Mouse (Mus musculus) embryonic facial prominence, embryonic 11.5 days (tissue): ENCODE measurements around the gene Stub1. TPM values are rescaled to one million over a fixed set of nuclear protein-coding genes. Genes with fewer than 3 reads are reported as not detected.

Source experiments
- ATAC-seq: fragments of 200-750 bp; cut with Nextera tagmentation; replicated peaks from 2 replicates; pipeline ENCODE4 v1.8.0; 2017; ENCODE audit warnings: low read depth; ENCODE audit not compliant: insufficient number of reproducible peaks, low FRiP score, low TSS enrichment
- DNase-seq: peaks from one replicate; pipeline ENCODE4 v3.0.0-alpha.2; 2015; ENCODE audit warnings: low spot score
- H3K27ac ChIP-seq: fragments of 300-500 bp; sonication (generic); replicated peaks from 2 replicates; pipeline ENCODE4 v1.5.1; 2014; ENCODE audit warnings: mild to moderate bottlenecking, low read depth, low read length, control low read depth
- H3K27me3 ChIP-seq: fragments of 300-500 bp; sonication (generic); 2 replicates; pipeline ENCODE4 v1.6.1; 2014; ENCODE audit warnings: mild to moderate bottlenecking, low read length, moderate library complexity, mixed read lengths; ENCODE audit not compliant: control insufficient read depth, insufficient read depth
- H3K36me3 ChIP-seq: fragments of 300-500 bp; sonication (generic); replicated peaks from 2 replicates; pipeline ENCODE4 v1.6.1; 2014; ENCODE audit warnings: low read depth, mild to moderate bottlenecking, low read length, moderate library complexity, mixed read lengths; ENCODE audit not compliant: control insufficient read depth, insufficient read depth
- H3K4me1 ChIP-seq: fragments of 300-500 bp; sonication (generic); 2 replicates; pipeline ENCODE4 v1.6.1; 2014; ENCODE audit warnings: low read length, mixed read lengths; ENCODE audit not compliant: control insufficient read depth, insufficient read depth
- H3K4me2 ChIP-seq: fragments of 300-500 bp; sonication (generic); 2 replicates; pipeline ENCODE4 v1.6.1; 2014; ENCODE audit warnings: low read depth, mild to moderate bottlenecking, control low read depth, low read length, moderate library complexity
- H3K4me3 ChIP-seq: fragments of 300-500 bp; sonication (generic); 2 replicates; pipeline ENCODE4 v1.5.1; 2014; ENCODE audit warnings: low read depth, low read length, control low read depth
- H3K9ac ChIP-seq: fragments of 300-500 bp; sonication (generic); replicated peaks from 2 replicates; pipeline ENCODE4 v1.6.1; 2014; ENCODE audit warnings: mild to moderate bottlenecking, control low read depth, low read length
- H3K9me3 ChIP-seq: fragments of 300-500 bp; sonication (generic); replicated peaks from 2 replicates; pipeline ENCODE4 v1.6.1; 2016; ENCODE audit warnings: mild to moderate bottlenecking, low read length, inconsistent platforms, mixed read lengths; ENCODE audit not compliant: control insufficient read depth
- WGBS: fragments of 180-500 bp; shearing (Covaris S2); extraction: QIAGEN DNeasy Blood & Tissue Kit; methylation state at CpG from one replicate; pipeline ENCODE4 v1.1.7; 2014; 5-methylcytosine and 5-hydroxymethylcytosine counted together
- polyA plus RNA-seq: library from polyadenylated mRNA; unstranded; fragments of >200 nt; fragmentation: Nextera tagmentation; extraction: Ambion mirVana; gene quantifications from 2 replicates; pipeline ENCODE4 v1.2.1, GENCODE M21; 2014

The Stub1 gene
- polyA plus RNA-seq, 1 experiment from 2014 or later = 323 TPM

DNA sequence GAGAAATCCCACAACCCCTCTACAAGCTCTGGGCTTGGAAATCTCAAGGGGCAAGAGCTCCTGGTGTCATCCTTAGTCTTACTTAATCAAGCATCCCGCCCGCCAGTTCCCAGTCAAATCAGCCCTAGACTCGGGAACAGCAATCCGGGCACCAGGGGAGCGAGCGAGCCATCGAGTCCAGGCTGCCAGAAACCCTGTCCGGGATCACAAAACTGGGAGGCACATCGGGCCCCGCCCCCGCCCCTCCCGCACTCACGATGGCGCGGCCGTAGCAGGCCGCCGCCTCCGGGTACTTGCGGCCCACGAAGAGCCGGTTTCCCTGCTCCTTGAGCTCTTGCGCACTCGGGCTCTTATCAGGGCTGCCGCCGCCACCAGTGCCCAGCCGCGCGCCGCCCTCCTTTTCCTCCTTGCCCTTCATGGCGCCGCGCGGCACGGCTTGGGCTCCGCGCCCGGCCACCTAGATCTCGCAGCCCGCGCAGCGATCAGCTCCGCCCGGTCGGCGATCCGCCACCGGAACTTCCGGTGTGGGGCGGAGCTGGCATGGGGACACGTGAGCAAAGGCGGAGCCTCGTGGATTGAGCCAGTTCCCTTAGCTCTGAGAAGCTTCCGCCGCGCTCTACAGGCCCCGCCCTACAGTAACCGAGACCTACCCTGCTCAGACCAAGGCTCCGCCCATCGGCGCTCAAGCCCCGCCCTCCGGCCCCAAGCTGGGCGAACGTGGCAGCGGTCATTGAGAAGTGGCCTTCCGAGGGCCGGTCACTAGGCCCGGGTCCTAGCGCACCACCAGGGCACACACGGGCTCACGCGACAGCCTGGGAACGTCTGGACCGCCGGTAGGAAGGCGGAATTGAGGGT lies 541 bp downstream of the Stub1 start:
- ATAC-seq (peak; percentile 83), DNase-seq (peak; percentile 99)
- Histone ChIP-seq H3K9ac (peak overlapping the region; percentile 87), H3K27me3 (no peaks in the 10 kb centered on the region), H3K4me3 (peak overlapping the region; percentile 89), H3K4me1 (peaks cover 31% of the 10 kb centered on the region), H3K36me3 (peaks cover 2% of the 10 kb centered on the region), H3K27ac (peak overlapping the region; percentile 89), H3K9me3 (no peaks in the 10 kb centered on the region), H3K4me2 (peak overlapping the region; percentile 75)
- WGBS = under 1% methylated on average over 73 of the region's 77 CpGs

DNA sequence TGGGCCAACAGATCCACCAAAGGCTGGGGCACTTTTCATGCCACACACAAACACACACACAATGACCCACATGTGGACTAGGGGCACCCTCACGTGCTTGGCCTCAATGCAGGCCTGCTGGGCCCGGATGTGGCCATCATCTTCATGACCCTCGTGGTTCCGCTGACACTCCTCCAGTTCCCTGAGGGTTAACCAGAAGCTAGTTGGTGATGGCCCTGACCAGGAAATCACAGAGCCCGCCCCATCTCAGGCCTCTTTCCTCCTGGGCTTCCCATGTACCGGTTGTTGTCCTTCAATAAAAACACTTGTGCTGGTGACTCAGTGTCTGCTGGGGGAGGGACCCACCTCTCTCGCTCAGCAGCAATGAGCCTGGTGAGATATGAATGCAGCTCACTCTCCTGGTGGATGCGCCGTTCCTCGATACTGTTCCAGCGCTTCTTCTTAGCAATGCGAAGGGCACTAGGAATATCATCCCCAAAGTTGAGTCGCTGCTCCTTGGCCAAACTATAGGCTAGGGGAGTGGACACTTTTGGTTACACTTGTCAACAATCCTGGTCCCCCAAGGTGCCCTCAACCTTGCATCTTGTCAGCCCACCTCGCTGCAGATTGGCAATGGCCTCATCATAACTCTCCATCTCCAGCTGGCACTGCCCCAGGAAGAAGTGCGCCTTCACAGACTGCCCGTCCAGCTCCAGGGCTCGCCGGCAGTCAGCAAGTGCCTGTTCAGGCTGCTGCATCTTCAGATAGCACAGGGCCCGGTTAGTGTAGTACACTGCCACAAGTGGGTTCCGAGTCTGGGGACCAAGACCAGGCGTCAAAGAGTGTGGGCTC lies 1.5 kb downstream of the Stub1 start:
- peak overlapping the region; percentile 89 for H3K4me3 ChIP-seq
- ATAC-seq = no peak
- no peaks in the 10 kb centered on the region for H3K9me3 ChIP-seq
- H3K27me3 ChIP-seq = no peaks in the 10 kb centered on the region
- H3K4me1 ChIP-seq = peaks cover 27% of the 10 kb centered on the region
- peaks cover 2% of the 10 kb centered on the region for H3K36me3 ChIP-seq
- H3K4me2 ChIP-seq = peak overlapping the region; percentile 75
- no peak overlapping the region for H3K27ac ChIP-seq
- no peak for DNase-seq
- peak overlapping the region; percentile 87 for H3K9ac ChIP-seq
- WGBS = 59% methylated on average over 21 of the region's 21 CpGs

DNA sequence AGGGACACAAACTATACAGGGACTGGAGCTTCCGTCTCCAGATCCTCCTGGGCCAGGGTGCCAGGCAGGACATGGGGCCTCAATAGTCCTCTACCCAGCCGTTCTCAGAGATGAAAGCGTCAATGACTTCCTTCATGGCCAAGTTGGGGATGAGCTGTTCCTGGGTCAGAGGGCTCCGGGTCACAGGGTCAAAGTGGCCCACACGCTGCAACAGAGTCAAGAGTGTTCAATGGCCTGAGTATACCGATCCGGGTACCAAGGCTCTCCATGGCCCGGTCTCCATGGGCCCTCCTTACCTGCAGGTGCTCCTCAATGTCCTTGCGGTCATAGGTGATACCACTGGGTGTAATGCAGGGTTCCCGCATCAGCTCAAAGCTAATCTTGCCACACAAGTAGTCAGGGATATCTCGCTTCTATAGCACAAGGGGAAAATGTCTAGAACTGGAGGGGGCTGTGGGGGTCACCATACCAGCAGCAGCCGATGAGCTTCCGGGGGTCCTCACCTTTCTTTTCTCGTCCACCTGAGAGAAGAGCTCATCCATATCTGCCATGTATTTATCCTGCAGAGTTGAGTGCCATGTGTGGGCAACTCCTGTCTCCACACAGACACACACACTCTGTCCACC lies 2.3 kb downstream of the Stub1 start:
- peaks cover 2% of the 10 kb centered on the region for H3K36me3 ChIP-seq
- no peaks in the 10 kb centered on the region for H3K27me3 ChIP-seq
- no peak for DNase-seq
- H3K9me3 ChIP-seq = no peaks in the 10 kb centered on the region
- H3K27ac ChIP-seq = no peak overlapping the region
- peak overlapping the region; percentile 89; the same call in 1 of the 2 replicates for H3K4me3 ChIP-seq
- H3K4me2 ChIP-seq = peak overlapping the region; percentile 75
- no peak for ATAC-seq
- peaks cover 23% of the 10 kb centered on the region for H3K4me1 ChIP-seq
- no peak overlapping the region for H3K9ac ChIP-seq
- WGBS = 84% methylated on average over 14 of the region's 14 CpGs

DNA sequence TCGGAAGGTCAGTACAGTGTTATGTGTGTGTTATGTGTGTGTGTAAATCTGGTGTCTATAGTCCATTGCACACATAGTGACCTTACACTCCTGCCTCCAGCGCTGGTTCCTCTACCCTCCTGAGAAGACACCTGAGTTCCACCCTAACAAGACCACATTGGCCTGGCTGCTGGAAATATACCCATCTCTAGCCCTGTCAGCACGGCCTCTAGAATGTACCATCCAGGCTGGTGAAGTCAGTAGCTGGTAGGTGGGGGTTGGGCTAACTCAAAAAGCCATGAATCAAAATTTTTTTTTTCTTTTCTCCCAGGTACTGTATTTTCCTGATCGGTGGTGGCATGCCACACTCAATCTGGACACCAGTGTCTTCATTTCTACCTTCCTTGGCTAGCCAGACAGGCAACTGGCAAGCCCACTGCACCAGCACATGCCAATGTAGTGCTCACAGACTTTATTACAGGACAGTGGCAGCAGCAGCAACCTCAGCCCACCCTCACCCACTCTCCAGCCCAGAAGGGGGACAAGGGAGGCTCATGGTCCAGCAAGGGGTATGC lies 2.9 kb downstream of the Stub1 start:
- Histone ChIP-seq H3K9ac (no peak overlapping the region), H3K4me2 (peak overlapping the region; percentile 42; the same call in 1 of the 2 replicates), H3K9me3 (no peaks in the 10 kb centered on the region), H3K36me3 (peaks cover 2% of the 10 kb centered on the region), H3K4me1 (peaks cover 23% of the 10 kb centered on the region), H3K4me3 (no peak overlapping the region), H3K27me3 (no peaks in the 10 kb centered on the region), H3K27ac (no peak overlapping the region)
- no peak for ATAC-seq
- no peak for DNase-seq
- WGBS = 89% methylated on average over 4 of the region's 4 CpGs

DNA sequence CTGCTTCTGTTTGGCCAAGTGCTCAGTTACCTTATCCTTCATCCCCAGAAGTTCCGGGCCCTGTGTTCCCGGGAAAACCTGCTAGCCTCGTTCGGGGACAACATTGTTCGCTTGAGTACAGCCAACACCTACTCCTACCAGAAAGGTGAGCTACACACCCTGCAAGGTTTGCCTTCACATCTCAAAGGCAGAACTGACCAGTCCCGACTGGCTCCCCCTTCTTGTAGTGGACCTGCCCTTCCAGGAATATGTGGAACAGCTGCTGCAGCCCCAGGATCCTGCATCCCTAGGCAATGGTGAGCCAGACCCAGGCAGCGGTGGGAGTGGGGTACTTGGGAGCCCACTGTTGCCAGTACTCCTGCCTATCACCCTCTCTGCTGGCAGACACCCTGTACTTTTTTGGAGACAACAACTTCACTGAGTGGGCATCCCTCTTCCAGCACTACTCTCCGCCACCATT lies 3.6 kb downstream of the Stub1 start:
- no peaks in the 10 kb centered on the region for H3K9me3 ChIP-seq
- no peaks in the 10 kb centered on the region for H3K27me3 ChIP-seq
- DNase-seq = no peak
- peak overlapping the region; percentile 53 for H3K4me3 ChIP-seq
- no peaks in the 10 kb centered on the region; the same call in none of the 2 replicates for H3K36me3 ChIP-seq
- peaks cover 20% of the 10 kb centered on the region for H3K4me1 ChIP-seq
- 39% methylated on average over 8 of the region's 8 CpGs for WGBS
- no peak for ATAC-seq
- H3K27ac ChIP-seq = no peak overlapping the region
- H3K4me2 ChIP-seq = peak overlapping the region; percentile 42
- H3K9ac ChIP-seq = peak overlapping the region; percentile 80

DNA sequence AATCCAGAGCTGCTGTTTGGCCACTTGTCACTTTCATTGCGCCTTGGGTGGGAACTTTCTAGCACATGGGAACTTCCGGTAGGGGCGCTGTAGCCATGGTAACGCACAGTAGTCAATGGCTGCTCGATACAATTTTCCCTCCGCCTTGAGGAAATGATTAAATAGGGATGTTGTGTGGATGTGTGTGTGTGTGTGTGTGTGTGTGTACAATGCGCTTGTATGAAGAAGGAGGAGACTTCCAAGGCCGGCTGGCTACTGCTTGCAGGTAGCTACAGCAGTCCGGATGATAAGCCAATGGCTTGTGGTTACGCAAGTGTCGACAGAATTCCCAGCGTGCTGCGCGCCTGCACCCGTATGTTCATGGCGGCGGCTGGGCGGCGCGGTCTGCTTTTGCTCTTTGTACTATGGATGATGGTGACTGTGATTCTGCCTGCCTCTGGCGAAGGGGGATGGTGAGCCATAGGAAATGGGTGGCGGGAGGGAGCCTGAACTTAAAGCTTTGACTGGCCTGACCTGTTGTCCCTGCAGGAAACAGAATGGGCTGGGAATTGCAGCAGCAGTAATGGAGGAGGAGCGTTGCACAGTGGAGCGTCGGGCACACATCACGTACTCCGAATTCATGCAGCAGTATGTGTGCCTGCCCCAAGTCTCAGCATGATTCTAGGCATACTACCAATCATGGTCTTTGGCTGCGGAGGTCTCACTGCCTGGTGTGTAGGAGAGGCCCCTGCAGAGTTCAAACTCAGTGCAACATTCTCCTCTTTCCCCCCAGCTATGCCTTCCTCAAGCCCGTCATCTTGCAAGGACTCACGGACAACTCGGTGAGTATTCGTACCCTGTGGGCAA lies 4.3 kb downstream of the Stub1 start, which contains the start of gene Jmjd8:
Gene Jmjd8, plus strand, starts transcription at position 156 of the 846 bp plus-strand sequence.
- WGBS = 1% methylated on average over 32 of the region's 32 CpGs
- peak within 1 kb of the TSS; percentile 68 for H3K27ac ChIP-seq
- H3K4me3 ChIP-seq = peak within 1 kb of the TSS; percentile 53
- H3K9me3 ChIP-seq = no peaks in the 10 kb centered on the region
- no peaks in the 10 kb centered on the region for H3K27me3 ChIP-seq
- H3K36me3 ChIP-seq = no peaks in the 10 kb centered on the region; the same call in none of the 2 replicates
- DNase-seq = peak; percentile 84
- peak; percentile 20; the same call in 1 of the 2 replicates for ATAC-seq
- peaks cover 20% of the 10 kb centered on the region for H3K4me1 ChIP-seq
- H3K9ac ChIP-seq = peak within 1 kb of the TSS; percentile 80
- peak within 1 kb of the TSS; percentile 42 for H3K4me2 ChIP-seq

DNA sequence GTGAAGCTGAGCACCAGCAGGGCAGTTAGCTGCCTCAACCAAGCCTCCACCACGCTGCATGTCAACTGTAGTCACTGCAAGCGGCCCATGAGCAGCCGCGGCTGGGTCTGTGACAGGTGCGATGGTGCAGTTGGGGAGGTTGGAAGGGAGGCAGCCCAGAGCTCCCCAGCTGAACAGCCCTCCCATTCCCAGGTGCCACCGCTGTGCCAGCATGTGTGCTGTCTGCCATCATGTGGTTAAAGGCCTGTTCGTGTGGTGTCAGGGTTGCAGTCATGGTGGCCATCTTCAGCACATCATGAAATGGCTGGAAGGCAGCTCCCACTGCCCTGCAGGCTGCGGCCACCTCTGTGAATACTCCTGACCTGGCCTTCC lies 5.0 kb downstream of the Stub1 start:
- DNase-seq (no peak), ATAC-seq (no peak)
- peak overlapping the region; percentile 80; the same call in 1 of the 2 replicates for H3K9ac ChIP-seq
- H3K4me1 ChIP-seq = peaks cover 18% of the 10 kb centered on the region
- H3K27ac ChIP-seq = no peak overlapping the region
- no peaks in the 10 kb centered on the region; the same call in none of the 2 replicates for H3K36me3 ChIP-seq
- H3K4me2 ChIP-seq = peak overlapping the region; percentile 42
- no peaks in the 10 kb centered on the region for H3K9me3 ChIP-seq
- no peaks in the 10 kb centered on the region for H3K27me3 ChIP-seq
- no peak overlapping the region for H3K4me3 ChIP-seq
- 84% methylated on average over 8 of the region's 8 CpGs for WGBS
